Mouse (Mus musculus) limb, embryonic 15.5 days (tissue): ENCODE results near the gene Enpp5. TPM values are rescaled to one million over a fixed set of nuclear protein-coding genes. Genes with fewer than 3 reads are reported as not detected.

Source experiments
- ATAC-seq: fragments of 200-750 bp; cut with Nextera tagmentation; 2 replicates; pipeline ENCODE4 v1.8.0; 2017; ENCODE audit warnings: low read depth, moderate TSS enrichment; ENCODE audit not compliant: insufficient number of reproducible peaks, low FRiP score, low TSS enrichment
- H3K27ac ChIP-seq: fragments of 300-500 bp; sonication (generic); 2 replicates; pipeline ENCODE4 v1.5.1; 2015; ENCODE audit warnings: moderate library complexity, mild to moderate bottlenecking, inconsistent platforms
- H3K27me3 ChIP-seq: fragments of 300-500 bp; sonication (generic); 2 replicates; pipeline ENCODE4 v1.6.1; 2015; ENCODE audit warnings: inconsistent platforms
- H3K36me3 ChIP-seq: fragments of 300-500 bp; sonication (generic); 2 replicates; pipeline ENCODE4 v1.6.1; 2015; ENCODE audit warnings: inconsistent platforms
- H3K4me1 ChIP-seq: fragments of 300-500 bp; sonication (generic); 2 replicates; pipeline ENCODE4 v1.6.1; 2015; ENCODE audit warnings: inconsistent platforms
- H3K4me2 ChIP-seq: fragments of 300-500 bp; sonication (generic); 2 replicates; pipeline ENCODE4 v1.6.1; 2015; ENCODE audit warnings: mild to moderate bottlenecking, inconsistent platforms
- H3K4me3 ChIP-seq: fragments of 300-500 bp; sonication (generic); 2 replicates; pipeline ENCODE4 v1.5.1; 2015; ENCODE audit warnings: mild to moderate bottlenecking, inconsistent platforms
- H3K9ac ChIP-seq: fragments of 300-500 bp; sonication (generic); 2 replicates; pipeline ENCODE4 v1.6.1; 2015; ENCODE audit warnings: inconsistent platforms
- H3K9me3 ChIP-seq: fragments of 300-500 bp; sonication (generic); 2 replicates; pipeline ENCODE4 v1.6.1; 2016; ENCODE audit warnings: inconsistent platforms
- WGBS: fragments of 180-500 bp; shearing (Covaris S2); methylation state at CpG from one replicate; pipeline ENCODE4 v1.1.7; 2015; 5-methylcytosine and 5-hydroxymethylcytosine counted together
- polyA plus RNA-seq: library from polyadenylated mRNA; unstranded; fragments of >200 nt; fragmentation: Nextera tagmentation; extraction: Ambion mirVana; gene quantifications from 2 replicates; pipeline ENCODE4 v1.2.1, GENCODE M21; 2015

Gene Enpp5
- polyA plus RNA-seq, 1 experiment from 2014 or later, result 18.3 TPM

DNA sequence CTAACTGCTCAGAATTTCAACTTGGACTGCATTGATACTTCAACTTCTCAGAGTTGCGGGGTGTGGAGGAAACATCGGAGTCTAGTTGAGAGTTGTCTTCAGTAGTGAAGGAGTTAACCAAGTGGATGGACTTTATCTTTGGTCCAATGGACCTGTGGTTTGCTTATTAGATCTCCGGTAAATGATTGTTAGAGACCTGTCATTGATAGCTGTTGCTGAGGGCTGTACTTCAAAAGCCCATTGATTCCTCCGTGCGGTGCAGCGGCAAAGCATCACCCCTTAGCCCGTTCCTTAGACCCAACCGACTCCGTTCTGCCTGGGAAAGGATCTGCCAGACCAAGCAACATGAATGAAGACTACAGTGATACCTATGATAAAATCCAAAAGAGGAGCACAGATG, 55.9 kb downstream of the Enpp5 start:
- WGBS, result 87% methylated on average over 9 of the region's 9 CpGs
- H3K9me3 ChIP-seq, result no peaks in the 10 kb centered on the region
- no peak overlapping the region for H3K4me3 ChIP-seq
- H3K4me2 ChIP-seq, result no peak overlapping the region
- no peaks in the 10 kb centered on the region for H3K36me3 ChIP-seq
- H3K27me3 ChIP-seq, result peaks cover 10% of the 10 kb centered on the region; the same call in 1 of the 2 replicates
- no peaks in the 10 kb centered on the region for H3K4me1 ChIP-seq
- no peak overlapping the region for H3K27ac ChIP-seq
- no peak overlapping the region for H3K9ac ChIP-seq
- ATAC-seq, result no peak

DNA sequence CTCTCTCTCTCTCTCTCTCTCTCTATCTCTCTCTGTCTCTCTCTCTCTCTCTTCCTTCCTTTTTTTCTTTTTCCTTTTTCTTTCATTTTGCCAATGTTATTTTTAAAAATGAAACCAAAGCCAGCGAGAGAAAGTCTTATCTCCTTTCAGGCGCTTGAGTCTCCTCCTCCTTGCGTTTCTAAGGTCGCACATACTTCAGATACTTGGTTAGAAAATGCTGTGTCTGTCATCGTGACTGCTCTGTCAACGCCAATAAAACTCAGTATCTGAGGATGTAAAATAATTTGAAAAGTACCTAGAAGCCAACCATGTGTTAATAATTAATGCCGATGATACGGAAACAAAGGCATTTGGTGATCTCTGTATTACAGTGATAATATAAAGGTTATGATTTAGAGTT, 57.4 kb downstream of the Enpp5 start:
- 55% methylated on average over 8 of the region's 8 CpGs for WGBS
- H3K9me3 ChIP-seq, result no peaks in the 10 kb centered on the region
- H3K4me2 ChIP-seq, result no peak overlapping the region
- H3K27ac ChIP-seq, result no peak overlapping the region
- H3K27me3 ChIP-seq, result peaks cover 10% of the 10 kb centered on the region; the same call in 1 of the 2 replicates
- H3K36me3 ChIP-seq, result no peaks in the 10 kb centered on the region
- no peak for ATAC-seq
- H3K4me1 ChIP-seq, result no peaks in the 10 kb centered on the region
- no peak overlapping the region for H3K9ac ChIP-seq
- no peak overlapping the region for H3K4me3 ChIP-seq

Other genes starting within 250 kb of the Enpp5 start
- 3.4 and 3.7 TPM in 2 replicates for gene Enpp4, start 27.0 kb downstream of the Enpp5 start, polyA plus RNA-seq
- 0.79 and 0.81 TPM in 2 replicates for gene Clic5, start 109.8 kb downstream of the Enpp5 start, polyA plus RNA-seq